Mouse (Mus musculus): Measurements from ENCODE around the gene Ddah2. TPM values are rescaled to one million over a fixed set of nuclear protein-coding genes. Genes with fewer than 3 reads are reported as not detected.

Ddah2 gene
- total and polyA plus RNA-seq, 3 experiments: 8.6 to 11.1 TPM; not detected in 1

DNA sequence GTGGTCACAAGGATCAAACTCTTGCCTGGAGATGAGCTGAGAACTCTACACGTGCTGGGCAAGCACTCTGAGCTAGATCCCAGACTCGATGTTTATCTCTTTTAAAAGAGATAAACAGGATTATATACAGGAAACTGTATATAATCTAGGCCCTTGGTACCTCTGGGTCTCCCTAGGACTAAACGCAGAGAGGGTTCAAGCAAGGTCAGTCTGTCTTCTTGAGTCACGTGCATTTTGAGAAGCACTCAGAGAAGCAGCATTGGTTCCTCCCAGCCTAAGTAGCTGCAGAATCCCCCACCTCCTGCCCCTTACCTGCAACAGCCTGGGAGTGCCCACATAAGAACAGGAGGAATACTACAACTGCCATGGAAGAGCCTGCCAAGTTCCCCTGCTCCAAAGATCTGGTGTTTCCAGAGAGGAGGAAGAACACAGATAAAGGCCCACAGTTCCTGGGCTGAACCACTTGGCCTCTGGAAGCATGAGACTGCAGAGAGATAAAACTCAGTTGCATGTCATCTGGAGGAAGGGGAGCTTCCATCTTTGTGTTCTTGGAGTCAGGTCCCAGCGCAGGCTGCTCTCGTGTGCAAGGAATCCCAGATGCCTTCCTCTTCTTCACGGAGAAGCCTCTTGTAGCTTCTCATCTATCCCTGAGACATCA, 26.5 kb downstream of the Ddah2 start, which contains the start of gene Ly6g6f (continued):
- TF ChIP-seq MAZ (IDR thresholded peaks at IDR 0.05; ENCODE audit: low read depth, low read length) (no peak), ETS1 (IDR thresholded peaks at IDR 0.05; ENCODE audit: low read depth, low read length) (0 out of 2 replicates have a peak, but pooled peaks have one; percentile 19), CHD2 (IDR thresholded peaks at IDR 0.05; ENCODE audit: low read length) (no peak)

GRCm38 (mm10) chr17:35088151-35088550, 29.3 kb downstream of the Ddah2 start:
- peaks cover 5 to 41% of the 10 kb centered on the region in 2 experiments for H3K4me1 ChIP-seq (ENCODE audit: control insufficient read depth in 1 of 2, insufficient read depth in 2 of 2, low read length in 2 of 2)
- peaks cover 18% of the 10 kb centered on the region for H3K79me2 ChIP-seq (ENCODE audit: control insufficient read depth, insufficient read depth, low read length, poor library complexity)
- peak; percentile 52 for DNase-seq (ENCODE audit: low read depth, low spot score)
- H3K36me3 ChIP-seq (ENCODE audit: control insufficient read depth in 1 of 2, insufficient read depth in 2 of 2, low read length in 2 of 2): peaks cover 0 to 20% of the 10 kb centered on the region in 2 experiments; a peak in 2 of 4 replicates
- H3K9ac ChIP-seq (ENCODE audit: control insufficient read depth, low read depth, low read length, poor library complexity, severe bottlenecking): peak overlapping the region; percentile 87
- no peak overlapping the region for H3K4me3 ChIP-seq (ENCODE audit: control insufficient read depth in 1 of 2, insufficient read depth in 1 of 2, low read depth in 2 of 2, low read length in 2 of 2)
- peak overlapping the region; percentile 81 for H3K27ac ChIP-seq (ENCODE audit: control insufficient read depth, low read depth, low read length)
- TF ChIP-seq USF2 (IDR thresholded peaks at IDR 0.05; ENCODE audit: borderline replicate concordance in 1 of 2, insufficient read depth in 1 of 2, low read depth in 1 of 2, low read length in 2 of 2) (no peak), MEF2A (IDR thresholded peaks at IDR 0.05; ENCODE audit: extremely low read depth, insufficient replicate concordance, low read depth, low read length, poor library complexity, severe bottlenecking) (no peak), BHLHE40 (IDR thresholded peaks at IDR 0.05; ENCODE audit: borderline replicate concordance, low read depth, low read length) (no peak), MYC (IDR thresholded peaks at IDR 0.05; ENCODE audit: low read depth, low read length) (0 out of 2 replicates have a peak, but pooled peaks have one; percentile 23), USF1 (IDR thresholded peaks at IDR 0.05; ENCODE audit: low read depth, low read length) (no peak), SIN3A (IDR thresholded peaks at IDR 0.05; ENCODE audit: low read length) (no peak), ETS1 (IDR thresholded peaks at IDR 0.05; ENCODE audit: low read depth, low read length) (no peak), MXI1 (IDR thresholded peaks at IDR 0.05; ENCODE audit: low read depth, low read length) (no peak), KAT2A (conservative IDR thresholded peaks at IDR 0.05; ENCODE audit: low read depth, low read length) (no peak), SMC3 (IDR thresholded peaks at IDR 0.05; ENCODE audit: low read depth, low read length) (peak; percentile 46), ZKSCAN1 (IDR thresholded peaks at IDR 0.05; ENCODE audit: low read depth, low read length) (no peak), NRF1 (IDR thresholded peaks at IDR 0.05; ENCODE audit: insufficient read depth, low read depth, low read length, poor library complexity, severe bottlenecking) (no peak), GABPA (IDR thresholded peaks at IDR 0.05; ENCODE audit: low read depth, low read length) (no peak), ZC3H11A (IDR thresholded peaks at IDR 0.05; ENCODE audit: low read depth, low read length) (peak; percentile 30), GATA1 (IDR thresholded peaks at IDR 0.05; ENCODE audit: low read depth, low read length) (no peak), HCFC1 (IDR thresholded peaks at IDR 0.05; ENCODE audit: low read depth, low read length) (no peak), POLR2AphosphoS2 (IDR thresholded peaks at IDR 0.05; ENCODE audit: low read length) (no peak), UBTF (IDR thresholded peaks at IDR 0.05; ENCODE audit: borderline replicate concordance, insufficient read depth, low read depth, low read length) (no peak), TCF12 (IDR thresholded peaks at IDR 0.05; ENCODE audit: low read depth, low read length) (no peak), RCOR1 (IDR thresholded peaks at IDR 0.05; ENCODE audit: low read depth, low read length) (no peak), ZNF384 (IDR thresholded peaks at IDR 0.05; ENCODE audit: low read depth, low read length) (peak; percentile 69), EP300 (IDR thresholded peaks at IDR 0.05; ENCODE audit: low read depth in 1 of 2, low read length in 2 of 2) (no peak), RAD21 (IDR thresholded peaks at IDR 0.05; ENCODE audit: low read depth, low read length) (no peak; the same call in 1 of the 2 replicates), CHD1 (IDR thresholded peaks at IDR 0.05; ENCODE audit: low read depth, low read length) (no peak), MAZ (IDR thresholded peaks at IDR 0.05; ENCODE audit: low read depth, low read length) (no peak), CTCF (IDR thresholded peaks at IDR 0.05 in 2 of 3, conservative IDR thresholded peaks at IDR 0.05 in 1 of 3; ENCODE audit: control insufficient read depth in 1 of 3, insufficient read depth in 1 of 3, low read depth in 2 of 3, low read length in 3 of 3, poor library complexity in 1 of 3, severe bottlenecking in 1 of 3) (peak; percentile 29 to 59 (median 37))
- H3K27me3 ChIP-seq (ENCODE audit: control insufficient read depth in 1 of 2, insufficient read depth in 2 of 2, low read length in 2 of 2): no peaks in the 10 kb centered on the region
- H3K9me3 ChIP-seq (replicated peaks; ENCODE audit: insufficient read depth, low read length): no peaks in the 10 kb centered on the region

Data from MEL (cell line).